Mouse (Mus musculus) G1E (cell line): ENCODE measurements around the gene Prdm8.

Experiments
- CTCF ChIP-seq: IDR thresholded peaks from 2 replicates; pipeline ENCODE4 v1.5.1; 2012; ENCODE audit warnings: low read depth, low read length, inconsistent platforms, mixed read lengths
- GATA1 ChIP-seq: IDR thresholded peaks from 2 replicates; pipeline ENCODE4 v1.6.1; 2012; ENCODE audit warnings: borderline replicate concordance, low read length, inconsistent platforms, mixed read lengths
- POLR2AphosphoS5 ChIP-seq: IDR thresholded peaks from 2 replicates; pipeline ENCODE4 v1.6.1; 2012; ENCODE audit warnings: low read depth, low read length, inconsistent platforms; ENCODE audit not compliant: insufficient replicate concordance
- TAL1 ChIP-seq: conservative IDR thresholded peaks from 2 replicates; pipeline ENCODE4 v1.6.1; 2012; ENCODE audit warnings: low read depth, low read length, inconsistent platforms, mixed read lengths

GRCm38 (mm10) chr5:98181686-98182602 is 14.9 kb downstream of the Prdm8 start:
- TF ChIP-seq CTCF, result no peak
- TF ChIP-seq GATA1, result no peak
- no peak for TF ChIP-seq TAL1
- TF ChIP-seq POLR2AphosphoS5, result no peak
